Mouse (Mus musculus) kidney, postnatal 36 days (tissue): ENCODE results near the gene Axin1.

Experiments
- DNase-seq, 2 experiments: peaks; one replicate each; pipeline ENCODE4 v3.0.0; 2021 to 2022; ENCODE audit warnings: mixed read lengths in 2 of 2

Axin1 gene

DNA sequence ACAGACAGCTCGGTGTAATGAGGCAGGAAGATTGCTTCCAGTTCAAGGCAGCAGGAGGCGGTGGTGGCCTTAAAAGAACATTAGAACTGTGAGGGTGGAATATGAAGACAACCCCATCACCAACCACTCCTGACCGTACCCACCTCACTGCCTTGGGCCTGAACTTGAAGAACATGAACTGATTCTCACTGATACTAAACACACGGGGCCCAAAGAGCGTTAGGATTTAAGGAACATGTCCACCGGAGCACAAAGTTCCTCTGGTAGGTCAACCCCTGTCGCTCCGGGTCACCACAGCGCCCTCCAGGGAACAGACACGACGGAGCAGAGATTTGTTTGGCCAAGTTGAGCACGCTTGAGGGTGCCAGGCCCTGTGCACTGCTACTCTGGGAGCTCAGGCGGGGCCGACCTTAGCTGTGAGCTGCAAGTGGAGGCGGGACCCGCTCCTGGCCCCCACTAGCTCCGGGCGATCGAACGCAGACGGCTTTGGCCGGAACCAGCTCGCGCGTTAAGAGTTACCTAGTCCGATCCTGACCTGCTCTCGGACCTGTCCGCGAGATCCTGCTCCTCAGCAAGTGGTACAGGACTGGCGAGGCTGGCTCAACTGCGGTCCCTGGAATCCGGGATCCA is 105.1 kb downstream of the Axin1 start:
- peak; percentile 80 to 86 for DNase-seq

- DNase-seq, result peak; percentile 98
Measured at GRCm38 (mm10) chr17:26244101-26244841, 105.8 kb downstream of the Axin1 start, which contains the start of gene Fam234a. TSS of gene Fam234a (minus strand) at chr17:26244242.
